Mouse (Mus musculus): Measurements from ENCODE around the gene Rhbg. TPM values are rescaled to one million over a fixed set of nuclear protein-coding genes. Genes with fewer than 3 reads are reported as not detected.

Gene Rhbg
- polyA plus RNA-seq, 1 experiment: 0.29 TPM

- no peak for DNase-seq (ENCODE audit: low read depth in 1 of 2, low spot score in 2 of 2)
- peaks cover 3% of the 10 kb centered on the region; the same call in 1 of the 2 replicates for H3K27me3 ChIP-seq (ENCODE audit: control insufficient read depth, insufficient read depth, low read length)
- H3K36me3 ChIP-seq (ENCODE audit: control insufficient read depth, insufficient read depth, low read length): no peaks in the 10 kb centered on the region
- no peaks in the 10 kb centered on the region for H3K4me1 ChIP-seq (ENCODE audit: control insufficient read depth, insufficient read depth, insufficient read length)
- no peak overlapping the region for H3K27ac ChIP-seq (ENCODE audit: insufficient read depth, low read length)
- 82% methylated on average over 10 of the region's 10 CpGs for WGBS
- H3K4me3 ChIP-seq (ENCODE audit: extremely low read depth, insufficient read depth, insufficient read length): no peak overlapping the region
- TF ChIP-seq CTCF (IDR thresholded peaks at IDR 0.05; ENCODE audit: extremely low read depth, insufficient read depth, insufficient read length, insufficient replicate concordance): no peak
- no peak for TF ChIP-seq POLR2A (IDR thresholded peaks at IDR 0.05; ENCODE audit: low read depth, low read length)
These were observed 28.2 kb downstream of the Rhbg start for GRCm38 (mm10) chr3:88226101-88226845.

GRCm38 (mm10) chr3:88224929-88225328 is 29.6 kb downstream of the Rhbg start:
- no peak overlapping the region for H3K4me3 ChIP-seq (ENCODE audit: extremely low read depth, insufficient read depth, insufficient read length)
- H3K27me3 ChIP-seq (ENCODE audit: control insufficient read depth, insufficient read depth, low read length): peaks cover 2% of the 10 kb centered on the region; the same call in 1 of the 2 replicates
- H3K36me3 ChIP-seq (ENCODE audit: control insufficient read depth, insufficient read depth, low read length): no peaks in the 10 kb centered on the region
- TF ChIP-seq POLR2A (IDR thresholded peaks at IDR 0.05; ENCODE audit: low read depth, low read length) (no peak), CTCF (IDR thresholded peaks at IDR 0.05; ENCODE audit: extremely low read depth, insufficient read depth, insufficient read length, insufficient replicate concordance) (no peak)
- WGBS: 80% methylated on average over 2 of the region's 2 CpGs
- no peaks in the 10 kb centered on the region for H3K4me1 ChIP-seq (ENCODE audit: control insufficient read depth, insufficient read depth, insufficient read length)
- no peak overlapping the region for H3K27ac ChIP-seq (ENCODE audit: insufficient read depth, low read length)
- no peak for DNase-seq (ENCODE audit: low read depth in 1 of 2, low spot score in 2 of 2)

GRCm38 (mm10) chr3:88222446-88222845 is 32.1 kb downstream of the Rhbg start:
- Histone ChIP-seq H3K27me3 (ENCODE audit: control insufficient read depth, insufficient read depth, low read length) (peaks cover 1% of the 10 kb centered on the region; the same call in 1 of the 2 replicates), H3K27ac (ENCODE audit: insufficient read depth, low read length) (no peak overlapping the region), H3K4me1 (ENCODE audit: control insufficient read depth, insufficient read depth, insufficient read length) (no peaks in the 10 kb centered on the region), H3K36me3 (ENCODE audit: control insufficient read depth, insufficient read depth, low read length) (no peaks in the 10 kb centered on the region), H3K4me3 (ENCODE audit: extremely low read depth, insufficient read depth, insufficient read length) (no peak overlapping the region)
- DNase-seq (ENCODE audit: low read depth in 1 of 2, low spot score in 2 of 2): no peak
- no peak for TF ChIP-seq POLR2A (IDR thresholded peaks at IDR 0.05; ENCODE audit: low read depth, low read length)
- TF ChIP-seq CTCF (IDR thresholded peaks at IDR 0.05; ENCODE audit: extremely low read depth, insufficient read depth, insufficient read length, insufficient replicate concordance): no peak
- WGBS: 78% methylated on average over 6 of the region's 6 CpGs

- Histone ChIP-seq H3K36me3 (ENCODE audit: control insufficient read depth, insufficient read depth, low read length) (no peaks in the 10 kb centered on the region), H3K27me3 (ENCODE audit: control insufficient read depth, insufficient read depth, low read length) (peaks cover 1% of the 10 kb centered on the region)
- 59% methylated on average over 12 of the region's 12 CpGs for WGBS
These were observed 32.8 kb downstream of the Rhbg start for GRCm38 (mm10) chr3:88221519-88222390.

GRCm38 (mm10) chr3:88220842-88221241 is 33.7 kb downstream of the Rhbg start:
- H3K27ac ChIP-seq (ENCODE audit: insufficient read depth, low read length): no peak overlapping the region
- peak in 1 of 2 experiments; percentile 46 for DNase-seq (ENCODE audit: low read depth in 1 of 2, low spot score in 2 of 2)
- no peak overlapping the region for H3K4me3 ChIP-seq (ENCODE audit: extremely low read depth, insufficient read depth, insufficient read length)
- H3K36me3 ChIP-seq (ENCODE audit: control insufficient read depth, insufficient read depth, low read length): no peaks in the 10 kb centered on the region
- 4% methylated on average over 6 of the region's 6 CpGs for WGBS
- H3K4me1 ChIP-seq (ENCODE audit: control insufficient read depth, insufficient read depth, insufficient read length): no peaks in the 10 kb centered on the region
- TF ChIP-seq POLR2A (IDR thresholded peaks at IDR 0.05; ENCODE audit: low read depth, low read length) (no peak), CTCF (IDR thresholded peaks at IDR 0.05; ENCODE audit: extremely low read depth, insufficient read depth, insufficient read length, insufficient replicate concordance) (no peak)
- H3K27me3 ChIP-seq (ENCODE audit: control insufficient read depth, insufficient read depth, low read length): peaks cover 3% of the 10 kb centered on the region

More at GRCm38 (mm10) chr3:88221519-88222390, 32.8 kb downstream of the Rhbg start:
- DNase-seq (ENCODE audit: low read depth in 1 of 2, low spot score in 2 of 2): no peak
- H3K27ac ChIP-seq (ENCODE audit: insufficient read depth, low read length): no peak overlapping the region
- H3K4me3 ChIP-seq (ENCODE audit: extremely low read depth, insufficient read depth, insufficient read length): no peak overlapping the region
- H3K4me1 ChIP-seq (ENCODE audit: control insufficient read depth, insufficient read depth, insufficient read length): no peaks in the 10 kb centered on the region
- TF ChIP-seq CTCF (IDR thresholded peaks at IDR 0.05; ENCODE audit: extremely low read depth, insufficient read depth, insufficient read length, insufficient replicate concordance) (no peak), POLR2A (IDR thresholded peaks at IDR 0.05; ENCODE audit: low read depth, low read length) (no peak)

- Histone ChIP-seq H3K4me1 (ENCODE audit: control insufficient read depth, insufficient read depth, insufficient read length) (peaks cover 5% of the 10 kb centered on the region), H3K36me3 (ENCODE audit: control insufficient read depth, insufficient read depth, low read length) (no peaks in the 10 kb centered on the region), H3K27me3 (ENCODE audit: control insufficient read depth, insufficient read depth, low read length) (peaks cover 11% of the 10 kb centered on the region), H3K4me3 (ENCODE audit: extremely low read depth, insufficient read depth, insufficient read length) (no peak overlapping the region), H3K27ac (ENCODE audit: insufficient read depth, low read length) (no peak overlapping the region)
- no peak for DNase-seq (ENCODE audit: low read depth in 1 of 2, low spot score in 2 of 2)
- TF ChIP-seq POLR2A (IDR thresholded peaks at IDR 0.05; ENCODE audit: low read depth, low read length) (no peak), CTCF (IDR thresholded peaks at IDR 0.05; ENCODE audit: extremely low read depth, insufficient read depth, insufficient read length, insufficient replicate concordance) (no peak)
- WGBS: 22% methylated on average over 9 of the region's 9 CpGs
These were observed 34.6 kb downstream of the Rhbg start for GRCm38 (mm10) chr3:88219940-88220339.

Measured in spleen, adult 2 months (tissue).